Mouse (Mus musculus) layer of hippocampus, postnatal 10 days (tissue): ENCODE data around the gene Pdgfb. TPM values are rescaled to one million over a fixed set of nuclear protein-coding genes. Genes with fewer than 3 reads are reported as not detected.

Source experiments
- DNase-seq, 2 experiments: peaks; one replicate each; pipeline ENCODE4 v3.0.0; 2021; ENCODE audit warnings: low spot score in 2 of 2
- total RNA-seq, 2 experiments: library from RNA; stranded (reverse); gene quantifications; 2 replicates each; pipeline ENCODE4 v1.2.3; 2021

Gene Pdgfb
- total RNA-seq, 2 experiments from 2014 or later: 51.3 to 51.6 TPM

GRCm38 (mm10) chr15:80011194-80011593 lies 3.6 kb downstream of the Pdgfb start:
- DNase-seq: peak in 1 of 2 experiments; percentile 54

GRCm38 (mm10) chr15:80010182-80010558 lies 4.6 kb downstream of the Pdgfb start:
- peak; percentile 56 to 69 for DNase-seq

GRCm38 (mm10) chr15:80009421-80010181 lies 5.2 kb downstream of the Pdgfb start:
- DNase-seq: no peak

GRCm38 (mm10) chr15:80008461-80008860 lies 6.3 kb downstream of the Pdgfb start:
- no peak for DNase-seq

GRCm38 (mm10) chr15:80006156-80006555 lies 8.6 kb downstream of the Pdgfb start:
- no peak for DNase-seq

GRCm38 (mm10) chr15:80005436-80005835 lies 9.3 kb downstream of the Pdgfb start:
- DNase-seq: no peak

GRCm38 (mm10) chr15:80004644-80005340 lies 10.0 kb downstream of the Pdgfb start:
- no peak for DNase-seq

- no peak for DNase-seq
Observed at GRCm38 (mm10) chr15:80003581-80003980, 11.2 kb downstream of the Pdgfb start.

GRCm38 (mm10) chr15:80001601-80002000 lies 13.2 kb downstream of the Pdgfb start:
- DNase-seq: no peak

GRCm38 (mm10) chr15:80000694-80001093 lies 14.1 kb downstream of the Pdgfb start:
- no peak for DNase-seq

- no peak for DNase-seq
Observed at GRCm38 (mm10) chr15:79997988-79998387, 16.8 kb downstream of the Pdgfb start.

GRCm38 (mm10) chr15:79996781-79997180 lies 18.0 kb downstream of the Pdgfb start:
- no peak for DNase-seq

- peak in 1 of 2 experiments; percentile 59 for DNase-seq
Observed at GRCm38 (mm10) chr15:79995552-79995951, 19.2 kb downstream of the Pdgfb start.

- DNase-seq: no peak
Observed at GRCm38 (mm10) chr15:79994566-79994965, 20.2 kb downstream of the Pdgfb start.

GRCm38 (mm10) chr15:79986182-79986581 lies 28.6 kb downstream of the Pdgfb start:
- no peak for DNase-seq

GRCm38 (mm10) chr15:79985471-79985870 lies 29.3 kb downstream of the Pdgfb start:
- DNase-seq: no peak

- peak in 1 of 2 experiments; percentile 33 for DNase-seq
Observed at GRCm38 (mm10) chr15:79984152-79984551, 30.6 kb downstream of the Pdgfb start.

- DNase-seq: no peak
Observed at GRCm38 (mm10) chr15:79980716-79981115, 34.1 kb downstream of the Pdgfb start.

- no peak for DNase-seq
Observed at GRCm38 (mm10) chr15:79972186-79972585, 42.6 kb downstream of the Pdgfb start.

- DNase-seq: no peak
Observed at GRCm38 (mm10) chr15:79970940-79971339, 43.8 kb downstream of the Pdgfb start, which contains the start of gene Cbx7. Gene Cbx7, minus strand, starts transcription at chr15:79971119.

GRCm38 (mm10) chr15:79970491-79970890 lies 44.3 kb downstream of the Pdgfb start:
- no peak for DNase-seq

- DNase-seq: no peak
Observed at GRCm38 (mm10) chr15:79967346-79967745, 47.4 kb downstream of the Pdgfb start.
